Mouse (Mus musculus) bone marrow, adult 2 months (tissue): ENCODE data around the gene Actn3. TPM values are rescaled to one million over a fixed set of nuclear protein-coding genes. Genes with fewer than 3 reads are reported as not detected.

ENCODE experiments used
- H3K27ac ChIP-seq: fragments of 200-500 bp; 2 replicates; pipeline ENCODE4 v1.5.1; 2012; ENCODE audit warnings: low read depth, mild to moderate bottlenecking, control low read depth, inconsistent platforms, low read length; ENCODE audit not compliant: control insufficient read depth, poor library complexity, insufficient read depth
- H3K4me1 ChIP-seq: fragments of 200-500 bp; 2 replicates; pipeline ENCODE4 v1.6.1; 2011; ENCODE audit warnings: low read length; ENCODE audit not compliant: control insufficient read depth, insufficient read depth
- H3K4me3 ChIP-seq: fragments of 200-500 bp; replicated peaks from 2 replicates; pipeline ENCODE3; 2011; ENCODE audit warnings: mild to moderate bottlenecking, low read depth, low read length, control low read depth; ENCODE audit not compliant: control insufficient read depth
- CTCF ChIP-seq: fragments of 200-500 bp; IDR thresholded peaks from 2 replicates; pipeline ENCODE4 v1.5.1; 2011; ENCODE audit warnings: low read length, control low read depth; ENCODE audit not compliant: control insufficient read depth, insufficient read depth
- POLR2A ChIP-seq: fragments of 200-500 bp; IDR thresholded peaks from 2 replicates; pipeline ENCODE4 v1.6.1; 2011; ENCODE audit warnings: low read depth, mild to moderate bottlenecking, control low read depth, low read length, borderline replicate concordance; ENCODE audit not compliant: control insufficient read depth
- WGBS: fragments of 180-500 bp; shearing (Covaris S2); methylation state at CpG from one replicate; pipeline ENCODE4 v1.1.7; 2018; 5-methylcytosine and 5-hydroxymethylcytosine counted together
- polyA plus RNA-seq: library from polyadenylated mRNA; stranded (reverse); fragments of >200 nt; gene quantifications from 2 replicates; pipeline ENCODE4 v1.2.4, GENCODE M21; 2011; ENCODE audit warnings: low replicate concordance; ENCODE audit not compliant: missing spikeins, insufficient read depth, insufficient read length

Actn3 gene
- polyA plus RNA-seq: 2.1 TPM in 1 of 2 replicates, not detected in the other

- Histone ChIP-seq H3K27ac (peak within 1 kb of the TSS; percentile 62), H3K4me1 (peaks cover 1% of the 10 kb centered on the region; the same call in 1 of the 2 replicates), H3K4me3 (peak within 1 kb of the TSS; percentile 96)
- WGBS: 10% methylated on average over 17 of the region's 17 CpGs
- no peak for TF ChIP-seq CTCF
- TF ChIP-seq POLR2A: no peak
Measured at GRCm38 (mm10) chr19:4877785-4878184, at the start of gene Actn3. Actn3 (minus strand) TSS chr19:4877909.

DNA sequence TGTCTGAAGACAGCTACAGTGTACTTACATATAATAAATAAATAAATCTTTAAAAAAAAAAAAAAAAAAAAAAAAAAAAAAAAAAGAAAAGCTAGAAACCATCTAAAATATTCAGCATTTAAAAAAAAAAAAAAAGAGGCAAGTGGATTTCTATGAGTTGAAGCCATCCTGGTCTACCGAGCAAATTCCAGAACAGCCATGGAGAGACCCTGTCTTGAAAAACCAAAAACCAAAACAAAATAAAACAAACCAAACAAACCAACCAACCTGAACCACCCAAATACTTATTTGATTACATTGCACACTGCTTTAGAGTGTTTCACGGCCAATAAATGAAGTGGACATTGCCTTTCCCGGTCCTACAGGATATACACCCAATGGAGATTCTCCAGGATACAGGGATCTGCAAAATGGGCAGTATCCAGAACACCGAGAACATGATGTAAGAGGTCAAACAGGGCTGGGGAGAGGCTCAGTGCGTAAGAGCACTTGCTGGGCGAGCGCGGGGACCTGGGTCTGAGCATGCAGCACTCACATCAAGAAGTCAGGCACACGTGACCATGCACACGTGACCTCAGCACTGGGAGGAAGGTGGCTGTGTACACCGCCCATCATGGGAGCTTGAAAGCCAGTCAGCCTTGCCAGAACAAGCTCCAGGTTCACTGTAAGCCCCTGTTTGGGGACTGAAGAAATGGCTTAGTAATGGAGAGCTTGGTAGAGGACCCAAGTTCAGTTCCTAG is 47.6 kb upstream of the Actn3 start:
- Histone ChIP-seq H3K4me3 (no peak overlapping the region), H3K4me1 (no peaks in the 10 kb centered on the region; the same call in 1 of the 2 replicates), H3K27ac (no peak overlapping the region)
- TF ChIP-seq POLR2A: no peak
- no peak for TF ChIP-seq CTCF
- WGBS: 91% methylated on average over 11 of the region's 11 CpGs

GRCm38 (mm10) chr19:4919652-4920051 is 41.9 kb upstream of the Actn3 start:
- H3K27ac ChIP-seq: no peak overlapping the region
- H3K4me3 ChIP-seq: no peak overlapping the region
- TF ChIP-seq POLR2A (no peak), CTCF (no peak)
- H3K4me1 ChIP-seq: no peaks in the 10 kb centered on the region
- 82% methylated on average over 6 of the region's 6 CpGs for WGBS

DNA sequence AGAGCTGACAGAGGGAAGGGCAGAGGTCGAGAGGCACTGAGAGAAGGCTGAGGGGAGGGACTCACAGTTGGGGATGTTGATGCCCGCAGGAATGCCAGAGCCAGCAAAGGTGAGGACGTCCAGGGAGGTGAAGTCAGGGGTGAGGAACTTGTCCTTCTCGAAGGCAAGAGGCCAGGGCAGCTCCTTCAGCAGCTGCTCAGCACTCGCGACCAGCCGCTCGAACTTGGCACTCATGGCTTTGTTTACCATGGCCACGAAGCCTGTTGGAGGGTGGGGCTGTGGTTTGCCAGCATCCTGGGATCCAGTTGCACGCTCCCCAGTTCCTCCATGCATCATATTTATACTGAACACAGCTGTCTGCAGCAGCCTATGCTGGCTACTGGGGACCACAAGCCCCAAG is 39.1 kb upstream of the Actn3 start:
- TF ChIP-seq POLR2A (no peak), CTCF (no peak)
- Histone ChIP-seq H3K4me3 (no peak overlapping the region), H3K4me1 (no peaks in the 10 kb centered on the region), H3K27ac (no peak overlapping the region)
- 75% methylated on average over 10 of the region's 10 CpGs for WGBS

DNA sequence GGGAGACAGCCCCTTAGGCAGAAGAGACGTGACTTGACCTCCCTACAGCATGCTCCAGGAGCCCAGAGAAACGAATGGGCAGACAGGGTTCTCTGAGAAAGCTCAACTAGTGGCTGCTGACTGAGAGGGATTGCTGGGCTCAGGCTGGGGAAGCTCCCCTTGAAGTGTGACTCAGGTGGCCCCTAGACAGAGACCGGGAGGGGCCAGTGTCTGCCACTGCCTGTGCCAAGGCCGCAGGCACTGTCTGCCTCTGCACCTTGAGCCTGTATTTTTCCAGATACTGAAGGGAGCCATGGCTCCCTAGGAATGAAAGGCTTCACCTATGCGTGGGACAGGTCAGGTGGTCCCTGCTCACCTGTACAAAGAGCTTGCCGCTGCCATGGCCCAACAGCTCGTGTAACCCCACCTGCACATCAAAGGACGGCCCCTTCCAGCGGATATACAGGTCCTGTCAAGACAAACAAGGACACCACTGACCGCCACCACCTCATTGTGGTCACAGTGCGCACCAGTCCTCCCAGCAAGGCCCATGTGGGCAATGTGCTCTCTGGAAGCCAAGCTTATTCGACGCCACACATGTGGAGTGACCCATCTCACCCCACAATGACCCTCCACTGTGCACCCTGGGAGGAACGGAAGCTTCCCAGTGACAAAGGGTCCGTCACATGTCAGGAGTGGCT is 38.4 kb upstream of the Actn3 start:
- H3K27ac ChIP-seq: no peak overlapping the region
- H3K4me3 ChIP-seq: no peak overlapping the region
- H3K4me1 ChIP-seq: no peaks in the 10 kb centered on the region
- TF ChIP-seq POLR2A (no peak), CTCF (no peak)
- 87% methylated on average over 15 of the region's 15 CpGs for WGBS

GRCm38 (mm10) chr19:4909376-4909775 is 31.7 kb upstream of the Actn3 start:
- H3K27ac ChIP-seq: no peak overlapping the region
- no peak overlapping the region for H3K4me3 ChIP-seq
- H3K4me1 ChIP-seq: no peaks in the 10 kb centered on the region; the same call in 1 of the 2 replicates
- 84% methylated on average over 7 of the region's 7 CpGs for WGBS
- TF ChIP-seq POLR2A (no peak), CTCF (no peak)

DNA sequence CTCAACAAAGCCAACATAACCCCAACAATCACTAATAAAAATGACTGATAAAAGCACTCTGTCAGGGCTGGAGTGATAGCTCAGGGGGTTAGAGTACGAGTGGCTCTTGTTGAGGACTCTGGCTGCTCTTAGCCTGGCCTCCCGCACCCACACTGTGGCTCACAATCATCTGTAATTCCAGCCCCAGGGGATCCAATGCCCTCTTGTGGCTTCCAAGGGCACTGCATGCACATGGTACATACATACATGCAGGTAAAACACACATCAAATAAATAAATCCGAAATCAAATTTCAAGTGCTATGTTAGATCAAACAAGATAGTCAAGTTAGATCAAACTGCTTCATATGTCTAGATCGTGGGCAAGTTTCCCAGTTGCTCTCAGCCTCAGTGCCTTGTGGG is 30.4 kb upstream of the Actn3 start:
- peak; percentile 64 for TF ChIP-seq CTCF
- no peak for TF ChIP-seq POLR2A
- Histone ChIP-seq H3K4me3 (no peak overlapping the region), H3K27ac (no peak overlapping the region), H3K4me1 (no peaks in the 10 kb centered on the region; the same call in 1 of the 2 replicates)
- 80% methylated on average over 4 of the region's 4 CpGs for WGBS

DNA sequence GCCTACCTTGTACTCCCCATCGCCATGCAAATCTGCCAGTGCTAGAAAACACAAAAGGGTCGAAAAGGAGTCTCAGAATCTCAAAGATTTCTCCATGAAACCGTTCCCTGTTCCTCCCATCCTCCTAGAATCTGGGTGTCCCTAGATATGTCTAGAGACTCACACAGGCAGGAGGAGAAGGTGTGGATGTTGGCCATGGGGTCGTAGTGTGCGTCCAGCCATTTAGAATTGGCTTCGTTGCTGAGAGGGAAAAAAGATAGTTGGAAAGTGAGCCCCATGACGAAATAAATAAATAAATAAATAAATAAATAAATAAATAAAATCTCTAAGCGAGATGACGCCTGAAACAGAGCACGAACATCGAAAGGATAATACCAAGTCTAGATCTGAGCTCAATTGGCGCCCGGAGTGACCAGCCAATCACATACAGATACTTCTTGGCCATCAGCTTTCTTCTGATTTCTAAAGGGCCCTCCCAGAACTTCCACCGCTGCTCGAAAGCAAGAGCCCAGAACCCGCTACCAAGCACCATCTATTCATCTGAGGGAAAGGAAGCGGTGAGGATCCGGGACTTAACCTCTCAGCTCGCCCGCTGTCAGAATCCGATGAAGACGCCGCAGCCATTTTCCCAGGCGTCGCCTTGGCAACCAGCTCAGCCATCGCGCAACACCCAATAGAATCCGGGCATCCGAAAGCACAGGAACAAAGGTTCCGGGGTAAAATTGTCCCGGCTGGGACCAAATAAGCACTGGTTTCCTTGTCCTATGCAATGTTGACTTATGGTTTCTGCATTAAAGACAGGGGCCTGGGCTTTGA is 28.5 kb upstream of the Actn3 start, which contains the start of gene Bbs1:
Gene Bbs1, minus strand, starts transcription at position 650 of the 816 bp plus-strand sequence.
- WGBS: 10% methylated on average over 31 of the region's 31 CpGs
- TF ChIP-seq CTCF (no peak), POLR2A (no peak; the same call in 1 of the 2 replicates)
- Histone ChIP-seq H3K4me1 (no peaks in the 10 kb centered on the region; the same call in 1 of the 2 replicates), H3K4me3 (peak within 1 kb of the TSS; percentile 69), H3K27ac (no peak within 1 kb of the TSS)
